Mouse (Mus musculus) neural tube, embryonic 12.5 days (tissue): Measurements from ENCODE around the gene Foxj3. TPM values are rescaled to one million over a fixed set of nuclear protein-coding genes. Genes with fewer than 3 reads are reported as not detected.

Experiments used
- ATAC-seq: fragments of 200-750 bp; cut with Nextera tagmentation; 2 replicates; pipeline ENCODE4 v1.8.0; 2017; ENCODE audit warnings: low read depth, mild to moderate bottlenecking, moderate TSS enrichment, moderate library complexity; ENCODE audit not compliant: low FRiP score
- H3K27ac ChIP-seq: fragments of 300-500 bp; sonication (generic); 2 replicates; pipeline ENCODE4 v1.5.1; 2016
- H3K27me3 ChIP-seq: fragments of 300-500 bp; sonication (generic); replicated peaks from 2 replicates; pipeline ENCODE4 v1.6.1; 2016; ENCODE audit warnings: mild to moderate bottlenecking
- H3K36me3 ChIP-seq: fragments of 300-500 bp; sonication (generic); 2 replicates; pipeline ENCODE4 v1.6.1; 2016; ENCODE audit warnings: mild to moderate bottlenecking
- H3K4me1 ChIP-seq: fragments of 300-500 bp; sonication (generic); 2 replicates; pipeline ENCODE4 v1.6.1; 2016
- H3K4me2 ChIP-seq: fragments of 300-500 bp; sonication (generic); replicated peaks from 2 replicates; pipeline ENCODE4 v1.6.1; 2016; ENCODE audit warnings: mild to moderate bottlenecking
- H3K4me3 ChIP-seq: fragments of 300-500 bp; sonication (generic); 2 replicates; pipeline ENCODE4 v1.5.1; 2016
- H3K9ac ChIP-seq: fragments of 300-500 bp; sonication (generic); 2 replicates; pipeline ENCODE4 v1.6.1; 2016; ENCODE audit warnings: mild to moderate bottlenecking
- H3K9me3 ChIP-seq: fragments of 300-500 bp; sonication (generic); 2 replicates; pipeline ENCODE4 v1.6.1; 2016; ENCODE audit warnings: mild to moderate bottlenecking
- WGBS: fragments of 180-500 bp; shearing (Covaris S2); methylation state at CpG from one replicate; pipeline ENCODE4 v1.1.7; 2016; 5-methylcytosine and 5-hydroxymethylcytosine counted together
- polyA plus RNA-seq: library from polyadenylated mRNA; unstranded; fragments of >200 nt; fragmentation: Nextera tagmentation; extraction: Ambion mirVana; gene quantifications from 2 replicates; pipeline ENCODE4 v1.2.1, GENCODE M21; 2016

The Foxj3 gene
- polyA plus RNA-seq, 1 experiment from 2014 or later, result 25.2 TPM

DNA sequence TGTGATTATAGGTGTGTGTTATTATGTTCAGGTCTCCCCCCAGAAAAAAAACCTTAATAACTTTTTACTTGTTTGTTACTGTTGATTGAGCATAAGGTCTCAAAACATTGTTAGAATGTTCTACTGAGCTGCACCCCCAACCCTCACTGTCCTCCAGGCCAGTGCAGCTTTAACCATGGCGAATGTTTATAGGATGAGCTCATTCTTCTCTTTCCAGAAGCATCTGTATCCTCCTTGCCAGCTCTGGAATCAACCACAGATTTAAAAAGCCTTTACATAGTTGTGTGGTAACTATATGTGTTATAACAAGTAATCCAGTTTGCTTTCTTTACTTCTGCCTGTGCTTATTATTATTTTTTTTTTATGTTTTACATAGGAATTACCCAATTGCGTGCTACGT is 38.7 kb downstream of the Foxj3 start:
- Histone ChIP-seq H3K4me3 (no peak overlapping the region), H3K4me2 (no peak overlapping the region), H3K9me3 (no peaks in the 10 kb centered on the region), H3K27ac (no peak overlapping the region), H3K4me1 (no peaks in the 10 kb centered on the region), H3K36me3 (peaks cover 10% of the 10 kb centered on the region; the same call in 1 of the 2 replicates), H3K9ac (no peak overlapping the region), H3K27me3 (no peaks in the 10 kb centered on the region)
- no peak for ATAC-seq
- 94% methylated on average over 3 of the region's 3 CpGs for WGBS

- Histone ChIP-seq H3K36me3 (peaks cover 13% of the 10 kb centered on the region), H3K9me3 (no peaks in the 10 kb centered on the region), H3K27ac (no peak overlapping the region), H3K4me2 (no peak overlapping the region), H3K4me3 (no peak overlapping the region), H3K27me3 (no peaks in the 10 kb centered on the region), H3K9ac (no peak overlapping the region), H3K4me1 (no peaks in the 10 kb centered on the region)
- 98% methylated on average over 2 of the region's 2 CpGs for WGBS
- no peak for ATAC-seq
Observed at GRCm38 (mm10) chr4:119588037-119588436, 51.2 kb downstream of the Foxj3 start.

DNA sequence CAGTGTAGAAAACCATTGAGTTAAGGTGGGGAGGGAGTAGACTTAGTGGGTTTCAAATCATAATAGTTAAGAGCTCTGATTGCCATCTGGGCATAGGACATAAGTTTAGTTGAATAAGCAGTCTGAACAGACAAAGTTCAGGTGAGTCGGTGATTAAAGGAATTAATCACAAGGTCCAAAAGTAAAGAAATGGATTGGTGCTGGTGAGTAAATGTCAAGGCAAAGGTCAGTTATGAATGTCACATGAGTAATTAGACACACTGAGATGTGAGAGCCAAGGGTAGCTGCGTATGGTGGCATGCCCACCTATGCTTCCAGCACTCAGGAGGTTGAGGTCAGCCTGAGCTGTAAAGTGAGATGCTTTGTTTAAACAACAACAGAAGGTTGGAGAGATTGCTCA is 52.6 kb downstream of the Foxj3 start:
- no peaks in the 10 kb centered on the region for H3K27me3 ChIP-seq
- H3K4me1 ChIP-seq, result no peaks in the 10 kb centered on the region
- no peak overlapping the region for H3K4me2 ChIP-seq
- H3K9me3 ChIP-seq, result no peaks in the 10 kb centered on the region
- no peak for ATAC-seq
- H3K4me3 ChIP-seq, result no peak overlapping the region
- no peak overlapping the region for H3K9ac ChIP-seq
- 89% methylated on average over 2 of the region's 2 CpGs for WGBS
- peaks cover 13% of the 10 kb centered on the region for H3K36me3 ChIP-seq
- no peak overlapping the region for H3K27ac ChIP-seq

DNA sequence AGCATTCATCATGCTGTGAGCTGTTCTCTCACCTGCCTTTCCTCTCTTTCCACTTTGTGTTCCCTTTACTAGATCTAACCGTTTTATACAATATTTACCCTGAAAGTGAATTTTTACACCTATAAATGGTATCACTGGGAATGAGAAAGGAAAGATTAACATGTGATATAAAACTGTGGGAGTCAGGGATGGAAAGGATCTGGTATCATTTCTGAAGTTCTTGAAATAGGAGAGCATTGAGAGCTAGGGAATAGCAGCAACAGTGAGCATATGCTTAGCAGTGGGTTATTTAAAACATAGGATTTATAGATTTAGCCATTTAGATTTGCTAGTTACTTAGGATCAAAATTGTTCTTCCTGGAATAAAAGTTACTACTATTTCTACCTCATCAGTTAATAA is 53.2 kb downstream of the Foxj3 start:
- no peaks in the 10 kb centered on the region for H3K27me3 ChIP-seq
- no peak overlapping the region for H3K9ac ChIP-seq
- no peaks in the 10 kb centered on the region for H3K9me3 ChIP-seq
- H3K4me2 ChIP-seq, result no peak overlapping the region
- H3K27ac ChIP-seq, result no peak overlapping the region
- WGBS, result 87% methylated on average over 1 of the region's 1 CpGs
- H3K4me1 ChIP-seq, result no peaks in the 10 kb centered on the region
- peaks cover 13% of the 10 kb centered on the region for H3K36me3 ChIP-seq
- ATAC-seq, result no peak
- H3K4me3 ChIP-seq, result no peak overlapping the region

DNA sequence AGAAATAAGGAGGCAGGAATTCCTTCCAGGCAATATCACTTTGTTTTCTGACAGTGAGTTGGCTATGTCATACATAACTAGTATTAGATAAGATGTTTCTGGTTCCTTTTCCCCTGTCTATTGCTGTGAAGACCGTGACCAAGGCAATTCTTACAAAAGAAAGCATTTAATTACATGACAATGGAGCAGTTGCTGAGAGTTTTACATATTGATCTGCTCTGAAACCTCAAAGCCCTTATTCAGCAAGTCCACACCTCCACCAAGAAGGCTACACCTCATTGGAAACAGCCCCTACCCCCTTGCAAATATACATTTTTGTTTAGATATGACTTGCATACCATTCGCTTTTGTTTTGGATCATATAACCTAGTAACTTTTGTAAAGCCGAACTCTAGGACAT is 55.7 kb downstream of the Foxj3 start:
- no peak for ATAC-seq
- no peak overlapping the region for H3K27ac ChIP-seq
- H3K4me3 ChIP-seq, result no peak overlapping the region
- H3K4me2 ChIP-seq, result no peak overlapping the region
- H3K9ac ChIP-seq, result no peak overlapping the region
- 70% methylated on average over 3 of the region's 3 CpGs for WGBS
- H3K27me3 ChIP-seq, result no peaks in the 10 kb centered on the region
- H3K36me3 ChIP-seq, result 0 out of 2 replicates have a peak, but pooled peaks cover 2% of the 10 kb centered on the region
- no peaks in the 10 kb centered on the region for H3K4me1 ChIP-seq
- H3K9me3 ChIP-seq, result no peaks in the 10 kb centered on the region

- Histone ChIP-seq H3K4me2 (no peak overlapping the region), H3K27me3 (no peaks in the 10 kb centered on the region), H3K9me3 (no peaks in the 10 kb centered on the region), H3K27ac (no peak overlapping the region), H3K9ac (no peak overlapping the region), H3K36me3 (no peaks in the 10 kb centered on the region), H3K4me3 (no peak overlapping the region), H3K4me1 (no peaks in the 10 kb centered on the region)
- WGBS, result 98% methylated on average over 14 of the region's 14 CpGs
- ATAC-seq, result no peak
Observed at GRCm38 (mm10) chr4:119594331-119594730, 57.5 kb downstream of the Foxj3 start.

GRCm38 (mm10) chr4:119599605-119600004 is 62.8 kb downstream of the Foxj3 start:
- H3K27ac ChIP-seq, result no peak overlapping the region
- H3K36me3 ChIP-seq, result peaks cover 9% of the 10 kb centered on the region
- no peak overlapping the region for H3K9ac ChIP-seq
- no peaks in the 10 kb centered on the region for H3K27me3 ChIP-seq
- WGBS, result 89% methylated on average over 1 of the region's 1 CpGs
- no peaks in the 10 kb centered on the region for H3K4me1 ChIP-seq
- no peak for ATAC-seq
- no peak overlapping the region for H3K4me3 ChIP-seq
- no peaks in the 10 kb centered on the region for H3K9me3 ChIP-seq
- H3K4me2 ChIP-seq, result no peak overlapping the region

GRCm38 (mm10) chr4:119609488-119609887 is 72.7 kb downstream of the Foxj3 start:
- H3K9me3 ChIP-seq, result no peaks in the 10 kb centered on the region
- WGBS, result 98% methylated on average over 1 of the region's 1 CpGs
- no peak for ATAC-seq

GRCm38 (mm10) chr4:119614078-119614477 is 77.3 kb downstream of the Foxj3 start:
- no peak overlapping the region for H3K27ac ChIP-seq
- WGBS, result 25% methylated on average over 1 of the region's 1 CpGs

More at GRCm38 (mm10) chr4:119609488-119609887, 72.7 kb downstream of the Foxj3 start:
- H3K36me3 ChIP-seq, result peaks cover 10% of the 10 kb centered on the region
- H3K27me3 ChIP-seq, result no peaks in the 10 kb centered on the region
- H3K27ac ChIP-seq, result no peak overlapping the region
- H3K4me3 ChIP-seq, result no peak overlapping the region
- H3K9ac ChIP-seq, result no peak overlapping the region
- no peak overlapping the region for H3K4me2 ChIP-seq
- no peaks in the 10 kb centered on the region for H3K4me1 ChIP-seq

DNA sequence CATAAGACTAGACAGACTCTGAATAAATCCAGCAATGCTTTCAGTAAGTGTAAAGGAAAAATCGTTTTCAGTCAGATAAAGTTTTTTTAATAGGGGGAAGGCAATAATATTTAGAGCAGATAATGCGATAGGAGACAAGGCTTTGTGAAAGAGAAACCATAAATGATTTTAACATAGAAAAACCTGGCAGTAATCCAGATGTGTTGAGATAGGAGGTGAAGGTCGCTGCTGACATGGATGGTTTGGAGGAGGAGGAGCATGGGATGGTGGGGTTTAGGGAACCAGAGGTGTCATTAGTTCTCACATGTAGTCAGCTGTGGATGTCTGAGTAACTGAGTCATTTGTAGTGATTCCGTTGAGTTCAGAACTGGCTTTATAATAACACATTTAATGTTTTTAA is 77.9 kb downstream of the Foxj3 start:
- WGBS, result 87% methylated on average over 4 of the region's 4 CpGs
- H3K9me3 ChIP-seq, result no peaks in the 10 kb centered on the region
- no peak for ATAC-seq

More at GRCm38 (mm10) chr4:119614078-119614477, 77.3 kb downstream of the Foxj3 start:
- H3K4me3 ChIP-seq, result no peak overlapping the region
- no peak overlapping the region for H3K4me2 ChIP-seq
- no peak for ATAC-seq
- H3K27me3 ChIP-seq, result no peaks in the 10 kb centered on the region
- 0 out of 2 replicates have a peak, but pooled peaks cover 3% of the 10 kb centered on the region for H3K36me3 ChIP-seq
- no peaks in the 10 kb centered on the region for H3K4me1 ChIP-seq
- no peaks in the 10 kb centered on the region for H3K9me3 ChIP-seq
- H3K9ac ChIP-seq, result no peak overlapping the region

DNA sequence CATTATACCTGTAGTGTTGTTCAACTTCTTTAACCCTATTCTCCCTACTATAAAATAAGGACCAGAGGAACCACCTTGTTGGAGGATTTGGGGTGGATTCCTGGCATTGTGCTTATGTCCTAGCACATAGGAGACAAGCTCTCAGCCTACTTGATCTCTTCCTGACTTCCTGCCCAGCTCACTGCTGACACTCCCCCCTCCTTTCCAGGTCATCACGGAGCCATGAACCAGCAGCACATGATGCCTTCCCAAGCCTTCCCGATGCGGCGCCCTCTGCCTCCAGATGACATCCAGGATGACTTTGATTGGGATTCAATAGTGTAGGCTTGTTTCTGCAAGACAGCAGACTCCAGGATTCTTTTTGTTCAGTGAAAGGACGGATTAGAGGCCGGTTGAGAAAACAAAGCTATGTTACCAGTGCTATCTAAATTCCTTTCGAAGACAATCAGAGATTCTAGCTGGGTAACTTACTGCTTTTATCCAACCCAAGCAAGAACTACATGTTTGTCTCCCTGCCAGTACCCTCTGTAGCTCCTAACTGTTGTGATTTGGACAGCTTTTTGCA is 89.4 kb downstream of the Foxj3 start:
- Histone ChIP-seq H3K27ac (no peak overlapping the region), H3K4me1 (0 out of 2 replicates have a peak, but pooled peaks cover 1% of the 10 kb centered on the region), H3K36me3 (peaks cover 42% of the 10 kb centered on the region), H3K9me3 (no peaks in the 10 kb centered on the region), H3K9ac (no peak overlapping the region), H3K27me3 (no peaks in the 10 kb centered on the region), H3K4me2 (no peak overlapping the region), H3K4me3 (no peak overlapping the region)
- WGBS, result 75% methylated on average over 7 of the region's 7 CpGs
- ATAC-seq, result no peak

More for the DNA sequence above, 77.9 kb downstream of the Foxj3 start:
- H3K4me3 ChIP-seq, result no peak overlapping the region
- H3K36me3 ChIP-seq, result peaks cover 6% of the 10 kb centered on the region; the same call in 1 of the 2 replicates
- no peaks in the 10 kb centered on the region for H3K27me3 ChIP-seq
- no peak overlapping the region for H3K27ac ChIP-seq
- no peaks in the 10 kb centered on the region for H3K4me1 ChIP-seq
- H3K9ac ChIP-seq, result no peak overlapping the region
- no peak overlapping the region for H3K4me2 ChIP-seq

GRCm38 (mm10) chr4:119626876-119627275 is 90.1 kb downstream of the Foxj3 start:
- Histone ChIP-seq H3K4me2 (no peak overlapping the region), H3K36me3 (peaks cover 42% of the 10 kb centered on the region), H3K27me3 (no peaks in the 10 kb centered on the region), H3K27ac (no peak overlapping the region), H3K4me3 (no peak overlapping the region), H3K4me1 (0 out of 2 replicates have a peak, but pooled peaks cover 5% of the 10 kb centered on the region), H3K9ac (no peak overlapping the region), H3K9me3 (no peaks in the 10 kb centered on the region)
- no peak for ATAC-seq
- 95% methylated on average over 3 of the region's 3 CpGs for WGBS

GRCm38 (mm10) chr4:119627317-119627716 is 90.5 kb downstream of the Foxj3 start:
- Histone ChIP-seq H3K4me3 (no peak overlapping the region), H3K27me3 (no peaks in the 10 kb centered on the region), H3K4me2 (no peak overlapping the region), H3K9me3 (no peaks in the 10 kb centered on the region), H3K36me3 (peaks cover 39% of the 10 kb centered on the region), H3K27ac (no peak overlapping the region), H3K4me1 (peaks cover 6% of the 10 kb centered on the region), H3K9ac (no peak overlapping the region)
- no peak for ATAC-seq
- 81% methylated on average over 4 of the region's 4 CpGs for WGBS
